Mouse (Mus musculus): ENCODE results near the gene Cenpb.

DNA sequence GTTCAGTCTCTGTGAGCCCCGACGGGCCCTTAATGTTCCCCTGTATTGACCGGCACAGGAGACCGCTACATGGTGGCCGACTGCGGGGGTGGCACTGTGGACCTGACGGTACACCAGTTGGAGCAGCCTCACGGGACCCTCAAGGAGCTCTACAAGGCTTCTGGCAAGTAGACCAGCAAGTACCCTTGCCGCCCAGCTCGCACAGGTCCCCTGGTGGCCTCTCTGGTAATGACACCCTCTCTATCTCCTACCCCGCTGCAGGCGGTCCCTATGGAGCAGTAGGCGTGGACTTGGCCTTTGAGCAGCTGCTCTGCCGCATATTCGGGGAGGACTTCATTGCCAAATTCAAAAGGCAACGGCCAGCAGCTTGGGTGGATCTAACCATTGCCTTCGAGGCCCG lies 37.3 kb downstream of the Cenpb start:
- peak; percentile 82 for TF ChIP-seq CTCF (IDR thresholded peaks at IDR 0.05; ENCODE audit: low read depth)
- TF ChIP-seq EP300 (optimal IDR thresholded peaks at IDR 0.05) = no peak
